Mouse (Mus musculus) layer of hippocampus, adult 2 months (tissue): ENCODE data around the gene Qtrt1. TPM values are rescaled to one million over a fixed set of nuclear protein-coding genes. Genes with fewer than 3 reads are reported as not detected.
"Not testable (repeated sequence)": the region's sequence is repeated elsewhere in the genome, so short reads cannot be mapped to it uniquely, and the experiment has no call there.

Experiments used
- DNase-seq, 2 experiments: peaks; one replicate each; pipeline ENCODE4 v3.0.0; 2022; ENCODE audit warnings: low spot score in 2 of 2
- H3K27ac ChIP-seq: fragments of 200-600 bp; 2 replicates; pipeline ENCODE4 v1.8.1; 2022
- H3K4me3 ChIP-seq: fragments of 200-600 bp; 2 replicates; pipeline ENCODE4 v1.8.1; 2022; ENCODE audit warnings: mild to moderate bottlenecking
- CTCF ChIP-seq: fragments of 200-600 bp; conservative IDR thresholded peaks from 2 replicates; pipeline ENCODE4 v1.8.1; 2022; ENCODE audit warnings: antibody characterized with exemption, mild to moderate bottlenecking, moderate library complexity
- total RNA-seq, 2 experiments: library from RNA; stranded (reverse); gene quantifications; 2 replicates each; pipeline ENCODE4 v1.2.3; 2021

Gene Qtrt1
- total RNA-seq, 2 experiments from 2014 or later = 31.2 to 46.2 TPM

GRCm38 (mm10) chr9:21458821-21459220, 47.2 kb downstream of the Qtrt1 start:
- DNase-seq = no peak
- no peak overlapping the region for H3K4me3 ChIP-seq

GRCm38 (mm10) chr9:21460400-21460940, 48.8 kb downstream of the Qtrt1 start:
- Histone ChIP-seq H3K4me3 (no peak overlapping the region), H3K27ac (no peak overlapping the region)
- no peak for DNase-seq
- TF ChIP-seq CTCF = no peak

More at GRCm38 (mm10) chr9:21458821-21459220, 47.2 kb downstream of the Qtrt1 start:
- no peak for TF ChIP-seq CTCF
- no peak overlapping the region for H3K27ac ChIP-seq

GRCm38 (mm10) chr9:21463138-21463590, 51.5 kb downstream of the Qtrt1 start:
- DNase-seq = no peak
- peak overlapping the region; percentile 90 for H3K27ac ChIP-seq
- TF ChIP-seq CTCF = no peak
- no peak overlapping the region for H3K4me3 ChIP-seq

GRCm38 (mm10) chr9:21463766-21464564, 52.3 kb downstream of the Qtrt1 start:
- Histone ChIP-seq H3K4me3 (no peak overlapping the region), H3K27ac (peak overlapping the region; percentile 90)
- no peak for DNase-seq
- no peak for TF ChIP-seq CTCF

DNA sequence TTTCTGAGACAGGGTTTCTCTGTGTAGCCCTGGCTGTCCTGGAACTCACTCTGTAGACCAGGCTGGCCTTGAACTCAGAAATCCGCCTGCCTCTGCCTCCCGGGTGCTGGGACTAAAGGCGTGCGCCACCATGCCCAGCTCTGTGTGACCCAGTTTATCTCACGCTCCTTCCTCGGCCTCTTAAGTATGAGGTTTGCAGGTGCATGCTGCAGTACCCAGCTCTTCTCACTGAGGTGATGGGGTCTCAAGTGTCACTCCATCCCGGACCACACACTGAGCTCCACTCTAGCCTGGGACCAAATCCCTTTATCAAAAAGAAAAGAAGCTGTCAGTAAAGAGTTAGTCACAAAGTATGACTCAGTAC, 52.9 kb downstream of the Qtrt1 start:
- H3K4me3 ChIP-seq, DNase-seq: not testable (repeated sequence)
- peak overlapping the region; percentile 90; the same call in 1 of the 2 replicates for H3K27ac ChIP-seq

- Histone ChIP-seq H3K4me3 (no peak overlapping the region), H3K27ac (no peak overlapping the region)
- TF ChIP-seq CTCF = peak; percentile 81
- peak in 1 of 2 experiments; percentile 56 for DNase-seq
Observed at GRCm38 (mm10) chr9:21469032-21470024, 57.7 kb downstream of the Qtrt1 start.

Other genes starting within 250 kb of the Qtrt1 start
- 10 to 100 TPM; 86.6 to 89.3 TPM for gene Pde4a, start 246.1 kb upstream of the Qtrt1 start, total RNA-seq
- gene Keap1, start 172.5 kb upstream of the Qtrt1 start, total RNA-seq = 10 to 100 TPM; 56.7 to 60.6 TPM
- gene S1pr5, start 163.4 kb upstream of the Qtrt1 start, total RNA-seq = 10 to 100 TPM; 10.6 to 10.9 TPM
- 10 to 100 TPM; 39.8 to 40.2 TPM for gene Atg4d, start 146.5 kb upstream of the Qtrt1 start, total RNA-seq
- gene Kri1, start 123.9 kb upstream of the Qtrt1 start, total RNA-seq = 10 to 100 TPM; 45.1 to 46.6 TPM
- gene Cdkn2d, start 120.4 kb upstream of the Qtrt1 start, total RNA-seq = 10 to 100 TPM; 53.7 to 54.4 TPM
- gene Ap1m2, start 99.5 kb upstream of the Qtrt1 start, total RNA-seq = under 1 TPM; 0.41 to 0.76 TPM
- 10 to 100 TPM; 50.7 to 52.6 TPM for gene Slc44a2, start 91.1 kb upstream of the Qtrt1 start, total RNA-seq
- gene Ilf3, start 44.0 kb upstream of the Qtrt1 start, total RNA-seq = 100 to 1,000 TPM; 106 to 108 TPM
- 10 to 100 TPM; 58.0 to 69.6 TPM for gene Dnm2, start 13.1 kb downstream of the Qtrt1 start, total RNA-seq
- 10 to 100 TPM; 13.5 to 15.5 TPM for gene Tmed1, start 98.4 kb downstream of the Qtrt1 start, total RNA-seq
- gene AB124611, start 114.3 kb downstream of the Qtrt1 start, total RNA-seq = under 1 TPM; 0.27 to 0.44 TPM
- gene Carm1, start 135.1 kb downstream of the Qtrt1 start, total RNA-seq = 10 to 100 TPM; 75.9 to 85.6 TPM
- 10 to 100 TPM; 58.3 to 62.0 TPM for gene Timm29, start 180.9 kb downstream of the Qtrt1 start, total RNA-seq
- gene Yipf2, start 181.0 kb downstream of the Qtrt1 start, total RNA-seq = 10 to 100 TPM; 18.6 to 19.8 TPM
- gene Smarca4, start 204.3 kb downstream of the Qtrt1 start, total RNA-seq = 100 to 1,000 TPM; 114 to 115 TPM